In genomic region chr6:146458436-146458835, GRCm38 (mm10) we compare ENCODE assay signal across 14 mouse cellular contexts.
"Had no signal": no experiment of that assay in that cellular context is flagged by ENCODE, and none has a peak within 500 bp of the region (broad histone marks: within the 10 kb centered on the region; RNA-seq: fewer than 3 reads in every experiment).

No protein-coding gene starts in this region.

- H3K4me2 ChIP-seq: limb, embryonic 15.5 days; liver, embryonic 12.5 days; lung, embryonic 14.5 days; midbrain, embryonic 11.5 days; neural tube, embryonic 12.5 days; stomach, embryonic 15.5 days had no signal

- H3K9ac ChIP-seq: limb, embryonic 15.5 days; liver, embryonic 12.5 days; lung, embryonic 14.5 days; neural tube, embryonic 12.5 days; stomach, embryonic 15.5 days had no signal

- ATAC-seq: liver, embryonic 12.5 days had no signal

- H3K27ac ChIP-seq: left cerebral cortex, adult 2 months; limb, embryonic 15.5 days; liver, embryonic 12.5 days; neural tube, embryonic 12.5 days; stomach, embryonic 15.5 days had no signal

- H3K27me3 ChIP-seq: limb, embryonic 15.5 days; neural tube, embryonic 12.5 days; stomach, embryonic 15.5 days had no signal

- H3K36me3 ChIP-seq: limb, embryonic 15.5 days; liver, embryonic 12.5 days; neural tube, embryonic 12.5 days; stomach, embryonic 15.5 days had no signal

- H3K4me3 ChIP-seq: left cerebral cortex, adult 2 months; limb, embryonic 15.5 days; liver, embryonic 12.5 days; myocyte; neural tube, embryonic 12.5 days; stomach, embryonic 15.5 days had no signal

- DNase-seq: kidney, postnatal 25 days; lung, embryonic 14.5 days; lung, postnatal 10 days; lung, postnatal 4 days; right cerebral cortex, postnatal 14 days; thymus, adult 2 months; thymus, postnatal 36 days had no signal

- H3K9me3 ChIP-seq: limb, embryonic 15.5 days; liver, embryonic 12.5 days; neural tube, embryonic 12.5 days; stomach, embryonic 15.5 days had no signal

- H3K4me1 ChIP-seq: limb, embryonic 15.5 days; stomach, embryonic 15.5 days had no signal
